Mouse (Mus musculus): ENCODE results near the gene Icosl. TPM values are rescaled to one million over a fixed set of nuclear protein-coding genes. Genes with fewer than 3 reads are reported as not detected.
A peak's percentile ranks its signal among the peaks of the same experiment; 100 is the strongest.
"Not testable (repeated sequence)": the region's sequence is repeated elsewhere in the genome, so short reads cannot be mapped to it uniquely, and the experiment has no call there.

The Icosl gene
- total RNA-seq, 2 experiments from 2014 or later = 5.7 to 8.4 TPM

- no peak for DNase-seq
Measured at GRCm38 (mm10) chr10:78115153-78115552, 46.1 kb downstream of the Icosl start.

GRCm38 (mm10) chr10:78119422-78119821, 50.3 kb downstream of the Icosl start:
- no peak for DNase-seq

GRCm38 (mm10) chr10:78124137-78124536, 55.0 kb downstream of the Icosl start:
- peak in 1 of 2 experiments; percentile 74 for DNase-seq

GRCm38 (mm10) chr10:78125061-78125460, 56.0 kb downstream of the Icosl start:
- DNase-seq = not testable (repeated sequence)

GRCm38 (mm10) chr10:78126311-78126710, 57.2 kb downstream of the Icosl start:
- DNase-seq = no peak

GRCm38 (mm10) chr10:78127046-78127870, 58.2 kb downstream of the Icosl start:
- peak in 1 of 2 experiments; percentile 66 for DNase-seq

GRCm38 (mm10) chr10:78127931-78128330, 58.8 kb downstream of the Icosl start:
- DNase-seq = no peak

- no peak for DNase-seq
Measured at GRCm38 (mm10) chr10:78128647-78129046, 59.5 kb downstream of the Icosl start.

GRCm38 (mm10) chr10:78129423-78129822, 60.3 kb downstream of the Icosl start:
- DNase-seq = peak; percentile 70 to 71

- peak; percentile 43 to 57 for DNase-seq
Measured at GRCm38 (mm10) chr10:78129998-78130397, 60.9 kb downstream of the Icosl start.

Other genes with a start within 250 kb of the Icosl start
- gene Krtap10-4, start 242.2 kb upstream of the Icosl start, total RNA-seq (2021) = not detected
- gene Krtap10-10, start 233.4 kb upstream of the Icosl start, total RNA-seq (2021) = not detected
- not detected for gene Gm36176, start 222.5 kb upstream of the Icosl start, total RNA-seq (2021)
- not detected for gene Gm10318, start 216.4 kb upstream of the Icosl start, total RNA-seq (2021)
- not detected for gene Gm3285, start 207.3 kb upstream of the Icosl start, total RNA-seq (2021)
- gene Lrrc3, start 166.8 kb upstream of the Icosl start, total RNA-seq (2021) = under 1 TPM; 0.49 to 0.69 TPM
- 1 to 10 TPM in 1 of 2 experiments, under 1 TPM in 1; 0.99 to 1.5 TPM for gene Trpm2, start 98.7 kb upstream of the Icosl start, total RNA-seq (2021)
- gene 1810043G02Rik, start 90.8 kb upstream of the Icosl start, total RNA-seq (2021) = 1 to 10 TPM; 8.8 to 9.8 TPM
- 100 to 1,000 TPM; 114 to 120 TPM for gene Pfkl, start 59.2 kb upstream of the Icosl start, total RNA-seq (2021)
- gene Dnmt3l, start 27.4 kb upstream of the Icosl start, total RNA-seq (2021) = not detected
- gene Aire, start 25.7 kb upstream of the Icosl start, total RNA-seq (2021) = not detected
- gene D10Jhu81e, start 100.5 kb downstream of the Icosl start, total RNA-seq (2021) = 100 to 1,000 TPM; 684 to 739 TPM
- 10 to 100 TPM; 11.2 to 11.6 TPM for gene Pwp2, start 115.8 kb downstream of the Icosl start, total RNA-seq (2021)
- 10 to 100 TPM; 51.1 to 54.8 TPM for gene Trappc10, start 175.3 kb downstream of the Icosl start, total RNA-seq (2021)

Measured in heart, adult 18-20 months (tissue).